Mouse (Mus musculus) G1E (cell line): Measurements from ENCODE around the gene Slc17a4.

Experiments
- CTCF ChIP-seq: IDR thresholded peaks from 2 replicates; pipeline ENCODE4 v1.5.1; 2012; ENCODE audit warnings: low read depth, low read length, inconsistent platforms, mixed read lengths
- GATA1 ChIP-seq: IDR thresholded peaks from 2 replicates; pipeline ENCODE4 v1.6.1; 2012; ENCODE audit warnings: borderline replicate concordance, low read length, inconsistent platforms, mixed read lengths

GRCm38 (mm10) chr13:23898242-23898641 is 16.6 kb downstream of the Slc17a4 start:
- TF ChIP-seq CTCF (no peak), GATA1 (no peak)
